Mouse (Mus musculus): ENCODE results near the gene Il1rapl2. TPM values are rescaled to one million over a fixed set of nuclear protein-coding genes. Genes with fewer than 3 reads are reported as not detected.

Il1rapl2 gene
- polyA plus RNA-seq, 1 experiment = not detected

DNA sequence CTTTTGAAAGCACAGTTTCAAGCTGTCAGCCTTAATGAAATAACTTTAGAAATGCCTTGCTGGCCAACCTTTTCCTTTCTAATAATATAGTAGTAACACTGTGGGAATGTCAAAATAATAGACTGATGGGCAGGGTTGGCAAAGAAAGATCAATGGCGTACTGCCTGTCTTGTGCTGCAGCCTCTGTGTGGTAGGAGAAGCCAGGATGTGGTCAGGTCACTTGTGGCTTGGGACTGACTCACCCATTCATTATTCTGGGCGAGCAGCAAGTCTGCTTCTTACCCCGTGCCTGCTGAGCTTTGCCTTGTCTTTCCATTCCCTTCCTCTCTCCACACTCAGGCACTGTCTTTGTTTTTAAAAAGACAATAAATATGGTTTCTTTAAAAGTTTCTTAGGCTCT lies 1049.7 kb downstream of the Il1rapl2 start:
- H3K4me3 ChIP-seq (replicated peaks) = no peak overlapping the region
- no peaks in the 10 kb centered on the region for H3K9me3 ChIP-seq
- H3K27me3 ChIP-seq (replicated peaks) = peaks cover 2% of the 10 kb centered on the region
- H3K4me1 ChIP-seq = no peaks in the 10 kb centered on the region
- H3K36me3 ChIP-seq (replicated peaks; ENCODE audit: low read length) = no peaks in the 10 kb centered on the region
- TF ChIP-seq GATA1 (IDR thresholded peaks at IDR 0.05; ENCODE audit: borderline replicate concordance, low read length) (no peak), FLI1 (IDR thresholded peaks at IDR 0.05; ENCODE audit: low read length) (no peak)

GRCm38 (mm10) chrX:138625311-138625710 lies 1054.9 kb downstream of the Il1rapl2 start:
- Histone ChIP-seq H3K27me3 (replicated peaks) (no peaks in the 10 kb centered on the region), H3K4me3 (replicated peaks) (no peak overlapping the region), H3K9me3 (no peaks in the 10 kb centered on the region), H3K4me1 (no peaks in the 10 kb centered on the region), H3K36me3 (replicated peaks; ENCODE audit: low read length) (no peaks in the 10 kb centered on the region)
- TF ChIP-seq FLI1 (IDR thresholded peaks at IDR 0.05; ENCODE audit: low read length) (no peak), GATA1 (IDR thresholded peaks at IDR 0.05; ENCODE audit: borderline replicate concordance, low read length) (no peak)

- no peaks in the 10 kb centered on the region for H3K9me3 ChIP-seq
- peaks cover 2% of the 10 kb centered on the region for H3K27me3 ChIP-seq (replicated peaks)
- TF ChIP-seq FLI1 (IDR thresholded peaks at IDR 0.05; ENCODE audit: low read length) (no peak), GATA1 (IDR thresholded peaks at IDR 0.05; ENCODE audit: borderline replicate concordance, low read length) (no peak)
- no peaks in the 10 kb centered on the region for H3K36me3 ChIP-seq (replicated peaks; ENCODE audit: low read length)
- H3K4me3 ChIP-seq (replicated peaks) = no peak overlapping the region
- H3K4me1 ChIP-seq = no peaks in the 10 kb centered on the region
Measured at GRCm38 (mm10) chrX:138722372-138722771, 1152.0 kb downstream of the Il1rapl2 start.

DNA sequence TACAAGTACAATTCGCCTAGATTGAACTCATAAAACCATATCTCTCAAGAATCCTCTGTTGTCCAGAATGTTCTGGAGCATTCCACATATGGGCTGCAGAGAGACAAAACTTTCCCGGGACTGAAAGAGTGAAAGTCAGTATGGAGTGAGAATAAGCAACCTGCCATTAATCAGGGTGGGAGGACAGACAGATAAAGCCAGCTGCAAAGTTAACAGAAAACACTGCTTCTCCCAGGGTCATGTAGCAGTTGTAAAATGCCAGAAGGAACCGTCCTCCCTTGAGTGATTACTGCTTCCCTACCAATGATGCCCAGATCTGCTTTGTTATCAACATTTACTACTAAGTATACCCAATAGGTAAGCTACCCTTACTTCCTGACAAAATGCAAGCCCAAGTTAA lies 1230.5 kb downstream of the Il1rapl2 start:
- no peaks in the 10 kb centered on the region for H3K36me3 ChIP-seq (replicated peaks; ENCODE audit: low read length)
- no peak overlapping the region for H3K4me3 ChIP-seq (replicated peaks)
- no peaks in the 10 kb centered on the region for H3K4me1 ChIP-seq
- TF ChIP-seq GATA1 (IDR thresholded peaks at IDR 0.05; ENCODE audit: borderline replicate concordance, low read length) (no peak), FLI1 (IDR thresholded peaks at IDR 0.05; ENCODE audit: low read length) (no peak)
- H3K9me3 ChIP-seq = no peaks in the 10 kb centered on the region
- peaks cover 1% of the 10 kb centered on the region for H3K27me3 ChIP-seq (replicated peaks)

- no peaks in the 10 kb centered on the region for H3K9me3 ChIP-seq
- H3K4me3 ChIP-seq (replicated peaks) = no peak overlapping the region
- TF ChIP-seq FLI1 (IDR thresholded peaks at IDR 0.05; ENCODE audit: low read length) (no peak), GATA1 (IDR thresholded peaks at IDR 0.05; ENCODE audit: borderline replicate concordance, low read length) (no peak)
- no peaks in the 10 kb centered on the region for H3K27me3 ChIP-seq (replicated peaks)
- no peaks in the 10 kb centered on the region for H3K4me1 ChIP-seq
- no peaks in the 10 kb centered on the region for H3K36me3 ChIP-seq (replicated peaks; ENCODE audit: low read length)
Measured at GRCm38 (mm10) chrX:138831876-138832275, 1261.5 kb downstream of the Il1rapl2 start.

DNA sequence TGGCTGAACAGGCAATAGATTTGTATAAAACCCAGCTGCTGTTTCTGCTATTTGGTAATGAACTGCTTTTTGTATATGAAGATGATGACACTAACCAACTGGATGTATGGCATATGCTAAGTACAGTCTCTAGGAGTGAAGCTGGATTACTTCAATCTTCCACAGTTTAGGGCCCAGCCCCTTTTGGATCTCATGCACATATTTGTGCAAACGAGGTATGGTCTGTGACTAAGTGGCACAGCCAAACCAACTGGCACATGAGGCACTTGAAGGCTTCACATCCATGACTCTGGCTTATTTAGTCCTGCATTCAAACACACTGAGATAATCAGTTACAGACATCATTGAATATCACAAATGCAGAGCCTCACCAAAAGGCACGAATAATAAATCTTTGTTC lies 1263.5 kb downstream of the Il1rapl2 start:
- Histone ChIP-seq H3K27me3 (replicated peaks) (no peaks in the 10 kb centered on the region), H3K36me3 (replicated peaks; ENCODE audit: low read length) (no peaks in the 10 kb centered on the region), H3K4me1 (no peaks in the 10 kb centered on the region), H3K9me3 (no peaks in the 10 kb centered on the region), H3K4me3 (replicated peaks) (no peak overlapping the region)
- TF ChIP-seq FLI1 (IDR thresholded peaks at IDR 0.05; ENCODE audit: low read length) = no peak
- no peak for TF ChIP-seq GATA1 (IDR thresholded peaks at IDR 0.05; ENCODE audit: borderline replicate concordance, low read length)

- Histone ChIP-seq H3K4me1 (no peaks in the 10 kb centered on the region), H3K27me3 (replicated peaks) (no peaks in the 10 kb centered on the region), H3K36me3 (replicated peaks; ENCODE audit: low read length) (no peaks in the 10 kb centered on the region), H3K4me3 (replicated peaks) (no peak overlapping the region), H3K9me3 (no peaks in the 10 kb centered on the region)
- no peak for TF ChIP-seq GATA1 (IDR thresholded peaks at IDR 0.05; ENCODE audit: borderline replicate concordance, low read length)
- no peak for TF ChIP-seq FLI1 (IDR thresholded peaks at IDR 0.05; ENCODE audit: low read length)
Measured at GRCm38 (mm10) chrX:138838381-138838780, 1268.0 kb downstream of the Il1rapl2 start.
